Mouse (Mus musculus): ENCODE data around the gene Bach1.
A peak's percentile ranks its signal among the peaks of the same experiment; 100 is the strongest.
"Not testable (repeated sequence)": the region's sequence is repeated elsewhere in the genome, so short reads cannot be mapped to it uniquely, and the experiment has no call there.

Gene Bach1

GRCm38 (mm10) chr16:87680912-87681634, 17.7 kb upstream of the Bach1 start:
- no peak for DNase-seq (ENCODE audit: low spot score)

- no peak for DNase-seq (ENCODE audit: low spot score)
Measured at GRCm38 (mm10) chr16:87681848-87682247, 16.9 kb upstream of the Bach1 start.

- DNase-seq (ENCODE audit: low spot score) = no peak
Measured at GRCm38 (mm10) chr16:87686458-87686857, 12.3 kb upstream of the Bach1 start.

GRCm38 (mm10) chr16:87687346-87687745, 11.4 kb upstream of the Bach1 start:
- no peak for DNase-seq (ENCODE audit: low spot score)

GRCm38 (mm10) chr16:87688328-87688727, 10.4 kb upstream of the Bach1 start:
- not testable (repeated sequence) for DNase-seq (ENCODE audit: low spot score)

- peak; percentile 88 for DNase-seq (ENCODE audit: low spot score)
Measured at GRCm38 (mm10) chr16:87688823-87689222, 9.9 kb upstream of the Bach1 start.

GRCm38 (mm10) chr16:87689225-87689624, 9.5 kb upstream of the Bach1 start:
- peak; percentile 47 for DNase-seq (ENCODE audit: low spot score)

- DNase-seq (ENCODE audit: low spot score) = no peak
Measured at GRCm38 (mm10) chr16:87690506-87690905, 8.2 kb upstream of the Bach1 start.

GRCm38 (mm10) chr16:87691102-87691501, 7.6 kb upstream of the Bach1 start:
- DNase-seq (ENCODE audit: low spot score) = no peak

GRCm38 (mm10) chr16:87692591-87692990, 6.2 kb upstream of the Bach1 start:
- no peak for DNase-seq (ENCODE audit: low spot score)

GRCm38 (mm10) chr16:87697707-87698365, 909 bp upstream of the Bach1 start:
- DNase-seq (ENCODE audit: low spot score) = no peak

GRCm38 (mm10) chr16:87699306-87699692, 554 bp downstream of the Bach1 start:
- DNase-seq (ENCODE audit: low spot score) = no peak

- peak; percentile 76 for DNase-seq (ENCODE audit: low spot score)
Measured at GRCm38 (mm10) chr16:87699693-87700394, 1.1 kb downstream of the Bach1 start.

- no peak for DNase-seq (ENCODE audit: low spot score)
Measured at GRCm38 (mm10) chr16:87700395-87700765, 1.6 kb downstream of the Bach1 start.

- no peak for DNase-seq (ENCODE audit: low spot score)
Measured at GRCm38 (mm10) chr16:87701891-87702290, 3.1 kb downstream of the Bach1 start.

GRCm38 (mm10) chr16:87702881-87703280, 4.1 kb downstream of the Bach1 start:
- no peak for DNase-seq (ENCODE audit: low spot score)

- DNase-seq (ENCODE audit: low spot score) = no peak
Measured at GRCm38 (mm10) chr16:87704225-87704624, 5.5 kb downstream of the Bach1 start.

- no peak for DNase-seq (ENCODE audit: low spot score)
Measured at GRCm38 (mm10) chr16:87705892-87706589, 7.3 kb downstream of the Bach1 start.

- DNase-seq (ENCODE audit: low spot score) = no peak
Measured at GRCm38 (mm10) chr16:87707335-87707734, 8.6 kb downstream of the Bach1 start.

GRCm38 (mm10) chr16:87708570-87708969, 9.8 kb downstream of the Bach1 start:
- no peak for DNase-seq (ENCODE audit: low spot score)

GRCm38 (mm10) chr16:87709144-87709543, 10.4 kb downstream of the Bach1 start:
- DNase-seq (ENCODE audit: low spot score) = no peak

GRCm38 (mm10) chr16:87709971-87710370, 11.2 kb downstream of the Bach1 start:
- no peak for DNase-seq (ENCODE audit: low spot score)

All from adipocyte (in vitro differentiated cells).